Mouse (Mus musculus) mouse embryonic stem cell (cell line): Measurements from ENCODE around the gene Ncoa5.

Experiments
- in situ Hi-C, 2 experiments: fragments of 300-500 bp; cut with MboI; formaldehyde crosslinking; loops; 1 replicate in 1 of 2; 3 replicates in 1 of 2; pipeline ENCODE4 v1.14.3; 2019 to 2020; ENCODE audit warnings: low sequenced_read_pairs in 2 of 2, low pct_unique_long_range_greater_than_20kb in 1 of 2, mixed read lengths in 1 of 2; ENCODE audit not compliant: unreplicated experiment in 1 of 2

Ncoa5 gene

DNA sequence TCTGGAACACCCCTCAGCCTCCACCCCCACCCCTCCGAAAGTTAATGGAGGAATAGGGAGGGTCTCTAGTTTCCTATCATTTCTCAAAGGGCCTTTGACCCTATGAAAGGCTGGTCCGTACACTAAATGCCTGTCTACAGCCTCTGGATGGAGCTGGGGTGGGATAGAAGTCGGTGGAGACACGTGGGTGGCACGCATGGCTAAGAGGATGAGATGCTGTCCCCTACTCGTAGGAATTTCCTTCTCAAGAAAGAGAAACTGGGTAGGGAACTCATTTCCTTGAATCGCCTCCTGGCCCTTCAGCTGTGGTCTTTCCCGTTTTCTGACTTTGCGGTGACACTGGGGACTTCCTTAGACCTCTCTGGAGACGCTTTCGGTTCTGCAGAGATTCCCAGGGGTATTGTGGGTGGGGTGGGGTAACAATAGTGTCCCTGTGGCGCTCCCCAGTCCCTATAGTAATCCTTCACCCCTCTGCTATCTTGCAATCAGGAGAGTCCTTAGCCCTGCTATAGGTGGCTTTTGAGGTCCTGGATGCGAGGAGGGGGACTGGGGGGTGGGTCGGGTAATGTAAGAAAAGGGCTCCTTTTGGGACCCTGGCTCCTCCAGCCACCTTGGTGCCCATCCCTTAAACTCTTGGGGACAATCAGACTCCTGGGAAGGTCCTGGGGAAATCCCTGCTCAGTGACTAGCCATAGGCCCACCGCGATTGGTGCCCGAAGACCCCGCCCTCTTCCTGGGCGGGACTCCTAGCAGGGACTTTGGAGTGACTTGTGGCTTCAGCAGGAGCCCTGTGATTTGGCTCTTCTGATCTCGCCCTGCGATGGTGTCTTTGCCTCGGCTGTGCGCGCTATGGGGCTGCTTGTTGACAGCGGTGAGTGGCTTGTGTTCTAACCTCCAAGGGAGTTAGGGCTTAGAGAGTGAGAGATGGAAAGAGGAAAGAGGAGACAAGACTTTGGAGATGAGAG lies 20.5 kb upstream of the Ncoa5 start, which contains the start of gene Cd40:
Gene Cd40, plus strand, starts transcription at position 740 of the 965 bp plus-strand sequence.
- in situ Hi-C loops = no loop called here

- in situ Hi-C loops = no loop called here
Measured at GRCm38 (mm10) chr2:165051566-165051965, 16.9 kb upstream of the Ncoa5 start.

- in situ Hi-C loops = no loop called here
Measured at GRCm38 (mm10) chr2:165050826-165051548, 16.3 kb upstream of the Ncoa5 start.

- in situ Hi-C loops = no loop called here
Measured at GRCm38 (mm10) chr2:165049044-165049443, 14.4 kb upstream of the Ncoa5 start.

DNA sequence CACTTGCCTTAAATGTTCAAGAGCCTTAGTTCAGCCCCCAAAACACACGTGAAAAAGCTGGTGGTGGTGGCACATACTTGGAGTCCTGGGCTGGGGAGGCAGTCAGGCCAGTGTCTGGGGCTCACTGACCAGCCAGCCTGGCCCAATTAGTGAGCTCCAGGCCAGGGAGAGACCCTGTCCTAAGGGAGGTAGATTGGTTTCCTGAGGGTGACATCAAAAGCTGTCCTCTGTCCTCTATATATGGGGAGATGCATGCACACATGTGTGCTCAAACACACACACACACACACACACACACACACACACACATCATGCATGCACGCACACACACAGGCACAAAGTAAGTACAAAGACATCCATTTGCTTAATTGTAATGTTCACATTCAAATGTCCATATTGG lies 9.1 kb upstream of the Ncoa5 start:
- in situ Hi-C loops = no loop called here

GRCm38 (mm10) chr2:165043090-165043636 lies 8.5 kb upstream of the Ncoa5 start:
- in situ Hi-C loops = no loop called here

- in situ Hi-C loops = no loop called here
Measured at GRCm38 (mm10) chr2:165042126-165042525, 7.5 kb upstream of the Ncoa5 start.

DNA sequence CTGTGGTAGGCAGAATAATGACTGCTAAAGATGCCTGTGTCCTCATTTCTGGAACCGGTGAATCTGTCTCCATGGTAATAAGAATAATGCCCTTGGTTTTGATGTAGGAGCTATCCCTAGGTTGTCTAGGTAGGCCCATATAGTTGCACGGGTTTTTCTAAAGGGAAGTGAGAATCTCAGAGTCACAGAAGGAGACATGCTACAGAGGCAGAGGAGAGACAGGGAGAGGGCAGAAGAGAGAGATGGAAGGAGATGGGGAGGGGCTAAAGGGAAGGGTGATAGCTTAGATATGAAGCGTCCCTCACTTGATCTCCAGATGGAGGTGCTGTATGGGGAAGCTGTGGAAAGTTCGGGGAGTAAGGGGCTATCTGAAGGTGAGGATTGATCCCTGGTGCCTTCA lies 2.7 kb upstream of the Ncoa5 start:
- in situ Hi-C loops = no loop called here

DNA sequence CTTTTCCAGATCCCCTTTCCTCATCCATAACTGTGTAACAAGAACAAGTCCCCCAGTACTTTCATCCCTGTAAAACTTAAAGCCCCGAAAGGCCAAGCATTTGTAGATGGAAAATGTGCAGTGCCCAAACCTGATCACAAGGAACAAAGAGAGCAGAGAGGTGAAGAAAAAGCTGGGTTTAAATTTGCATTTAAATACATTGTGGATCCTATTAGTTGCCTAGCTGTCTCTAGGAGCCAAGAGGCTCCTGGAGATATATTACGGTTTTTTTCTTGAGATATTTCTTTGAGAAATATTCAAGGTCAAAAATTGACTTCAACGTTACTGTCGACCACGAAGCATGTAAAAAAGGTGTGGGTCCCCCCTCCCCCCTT lies 378 bp upstream of the Ncoa5 start:
- in situ Hi-C loops = no loop called here

DNA sequence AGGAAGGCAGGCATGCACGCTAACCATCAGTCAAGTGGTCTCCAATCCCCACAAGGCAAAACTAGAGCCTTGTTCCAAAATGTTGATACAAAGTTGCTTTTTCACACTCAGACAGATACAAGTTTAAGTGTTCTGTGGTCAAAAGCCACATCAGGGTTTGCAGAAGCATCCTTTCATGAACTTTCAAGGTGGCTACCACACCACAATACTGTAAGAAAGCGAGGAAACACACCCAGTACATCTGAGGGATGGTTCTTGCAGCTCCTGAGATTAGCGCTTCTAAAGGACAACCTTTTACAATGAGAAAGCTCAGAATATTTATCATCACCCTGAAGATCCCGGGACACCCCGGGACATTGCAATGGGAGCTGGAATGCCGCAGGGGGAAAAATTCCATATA lies 1.4 kb downstream of the Ncoa5 start:
- in situ Hi-C loops = no loop called here

- in situ Hi-C loops = no loop called here
Measured at GRCm38 (mm10) chr2:165032533-165032932, 2.1 kb downstream of the Ncoa5 start.

GRCm38 (mm10) chr2:165027163-165027562 lies 7.5 kb downstream of the Ncoa5 start:
- in situ Hi-C loops = no loop called here

GRCm38 (mm10) chr2:165020490-165020889 lies 14.2 kb downstream of the Ncoa5 start:
- in situ Hi-C loops = no loop called here

GRCm38 (mm10) chr2:165014935-165015334 lies 19.7 kb downstream of the Ncoa5 start:
- in situ Hi-C loops = no loop called here

DNA sequence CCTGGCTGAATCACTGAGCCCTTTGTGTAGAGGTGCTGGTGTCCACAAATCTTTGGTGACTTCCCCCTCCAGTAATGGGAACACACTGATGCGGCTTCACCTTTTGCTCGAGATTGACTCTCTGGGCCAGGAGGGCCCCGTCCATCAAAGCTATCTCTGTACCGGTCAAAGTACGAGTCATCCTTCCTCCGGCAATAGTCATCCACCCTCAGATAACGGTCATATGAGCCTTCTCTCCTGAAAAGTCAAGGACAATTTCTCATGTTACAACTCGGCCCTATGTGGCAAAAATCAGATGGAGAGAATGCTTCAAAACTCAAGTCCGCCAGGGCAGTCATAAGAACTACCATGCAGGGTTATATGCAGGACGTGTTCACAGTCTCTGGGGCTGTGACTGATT lies 24.3 kb downstream of the Ncoa5 start:
- in situ Hi-C loops = no loop called here

GRCm38 (mm10) chr2:165009581-165009980 lies 25.1 kb downstream of the Ncoa5 start:
- in situ Hi-C loops = no loop called here

GRCm38 (mm10) chr2:165009161-165009560 lies 25.5 kb downstream of the Ncoa5 start:
- in situ Hi-C loops = no loop called here

DNA sequence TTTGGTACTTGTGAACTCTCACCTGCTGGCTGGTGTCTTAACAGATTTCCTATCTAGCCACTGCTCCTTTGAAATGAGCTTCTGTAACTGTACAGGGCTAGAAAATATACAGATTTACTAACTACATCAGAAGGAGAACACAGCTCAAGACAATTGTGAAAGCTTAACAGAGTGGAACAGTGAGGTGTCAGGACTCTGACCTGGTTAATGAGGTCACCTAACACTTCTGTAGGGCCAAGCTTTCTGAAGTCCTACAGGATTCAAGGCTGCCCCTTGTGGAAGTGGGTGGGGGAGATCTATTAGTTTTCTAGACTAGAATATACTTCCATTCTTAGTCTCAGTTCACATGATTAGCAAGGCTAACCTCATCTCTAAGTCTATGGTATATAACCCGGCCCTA lies 26.7 kb downstream of the Ncoa5 start:
- in situ Hi-C loops = no loop called here

GRCm38 (mm10) chr2:165006813-165007212 lies 27.9 kb downstream of the Ncoa5 start:
- in situ Hi-C loops = no loop called here
